Mouse (Mus musculus) embryonic fibroblast, embryonic 13.5 days (primary cell): ENCODE measurements at regions not wholly inside any gene's neighbourhood (a gene's known extent, or its start where the extent isn't known, plus 50 kb on each side); places are given as distances from the start of the nearest gene placed in this dataset.
"Not testable (repeated sequence)": the region's sequence is repeated elsewhere in the genome, so short reads cannot be mapped to it uniquely, and the experiment has no call there.

Source experiments
- H3K27ac ChIP-seq: 2 replicates; pipeline ENCODE4 v1.5.1; 2012; ENCODE audit warnings: low read length, control low read depth, inconsistent platforms; ENCODE audit not compliant: insufficient read depth
- H3K4me1 ChIP-seq: 2 replicates; pipeline ENCODE4 v1.6.1; 2011; ENCODE audit warnings: low read length; ENCODE audit not compliant: control insufficient read depth, insufficient read depth
- H3K4me3 ChIP-seq: 2 replicates; pipeline ENCODE4 v1.5.1; 2011; ENCODE audit warnings: mild to moderate bottlenecking, control low read depth, low read length; ENCODE audit not compliant: insufficient read depth
- CTCF ChIP-seq: IDR thresholded peaks from 2 replicates; pipeline ENCODE4 v1.5.1; 2011; ENCODE audit warnings: mild to moderate bottlenecking, control low read depth, low read length, moderate library complexity, borderline replicate concordance; ENCODE audit not compliant: insufficient read depth
- POLR2A ChIP-seq: IDR thresholded peaks from 2 replicates; pipeline ENCODE4 v1.6.1; 2011; ENCODE audit warnings: low read depth, mild to moderate bottlenecking, control low read depth, low read length, moderate library complexity

DNA sequence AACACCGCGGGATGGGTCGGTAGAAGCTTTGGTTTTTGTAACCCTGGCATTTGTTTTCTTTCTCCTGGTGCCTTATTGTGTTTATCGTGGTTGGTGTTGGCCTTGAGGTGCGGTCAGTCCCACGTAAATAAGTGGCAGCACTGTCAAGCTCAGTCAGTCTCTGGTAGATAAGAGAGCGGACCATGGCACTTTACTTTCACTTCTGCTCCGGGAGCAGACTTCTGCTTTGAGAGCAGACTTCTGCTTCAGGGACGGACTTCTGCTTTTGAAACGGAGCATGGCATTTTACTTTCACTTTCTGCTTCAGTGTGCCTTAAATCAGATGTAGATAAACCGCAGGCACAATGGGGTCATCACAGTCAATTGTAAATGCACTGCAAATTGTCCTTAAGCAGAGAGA, 54.3 kb upstream of the Ccdc66 start:
- not testable (repeated sequence) for H3K4me3 ChIP-seq, H3K4me1 ChIP-seq, H3K27ac ChIP-seq

DNA sequence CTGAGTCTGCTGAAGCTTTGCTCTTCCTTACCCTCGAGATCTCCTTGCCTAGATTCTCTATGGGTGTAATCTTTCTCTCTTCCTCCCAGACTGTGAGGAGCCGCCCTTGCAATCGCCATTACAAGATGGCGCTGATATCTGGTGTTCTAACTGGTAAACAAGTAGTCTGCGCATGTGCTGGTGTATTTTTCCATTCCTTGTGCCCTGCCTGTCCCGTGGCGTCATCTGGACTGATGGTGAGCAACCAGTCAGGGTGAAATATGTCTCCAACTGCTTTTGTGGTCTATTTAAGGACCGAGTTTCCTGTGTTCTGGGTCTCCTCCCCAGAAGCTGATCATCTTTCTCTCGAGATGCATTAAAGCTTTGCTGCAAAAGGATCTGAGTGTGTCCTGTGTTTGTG, 53.7 kb upstream of the Ccdc66 start:
- H3K27ac ChIP-seq, H3K4me3 ChIP-seq, H3K4me1 ChIP-seq: not testable (repeated sequence)

DNA sequence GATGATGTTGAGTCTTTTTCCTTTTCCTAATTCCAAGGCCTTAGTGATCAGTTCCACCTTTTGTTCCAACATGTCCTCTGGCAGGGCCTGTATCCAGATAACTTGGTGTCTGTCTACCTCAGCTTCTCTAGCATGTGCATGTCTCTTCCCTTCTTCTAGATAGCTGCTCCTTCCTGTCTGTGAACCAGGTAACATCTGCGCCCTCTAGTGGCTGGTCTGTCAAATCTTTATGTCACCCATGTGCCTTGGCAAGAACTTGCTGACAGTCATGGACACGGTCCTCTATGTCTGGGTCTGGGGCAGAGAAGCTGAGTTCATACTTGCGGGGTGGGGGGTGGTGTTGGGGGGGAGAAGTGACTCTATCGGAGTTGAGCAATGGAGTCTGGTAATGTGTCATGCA, 52.2 kb upstream of the Ccdc66 start:
- Histone ChIP-seq H3K4me1 (no peaks in the 10 kb centered on the region), H3K27ac (no peak overlapping the region), H3K4me3 (no peak overlapping the region)
- TF ChIP-seq POLR2A (no peak), CTCF (peak; percentile 33; the same call in 1 of the 2 replicates)

DNA sequence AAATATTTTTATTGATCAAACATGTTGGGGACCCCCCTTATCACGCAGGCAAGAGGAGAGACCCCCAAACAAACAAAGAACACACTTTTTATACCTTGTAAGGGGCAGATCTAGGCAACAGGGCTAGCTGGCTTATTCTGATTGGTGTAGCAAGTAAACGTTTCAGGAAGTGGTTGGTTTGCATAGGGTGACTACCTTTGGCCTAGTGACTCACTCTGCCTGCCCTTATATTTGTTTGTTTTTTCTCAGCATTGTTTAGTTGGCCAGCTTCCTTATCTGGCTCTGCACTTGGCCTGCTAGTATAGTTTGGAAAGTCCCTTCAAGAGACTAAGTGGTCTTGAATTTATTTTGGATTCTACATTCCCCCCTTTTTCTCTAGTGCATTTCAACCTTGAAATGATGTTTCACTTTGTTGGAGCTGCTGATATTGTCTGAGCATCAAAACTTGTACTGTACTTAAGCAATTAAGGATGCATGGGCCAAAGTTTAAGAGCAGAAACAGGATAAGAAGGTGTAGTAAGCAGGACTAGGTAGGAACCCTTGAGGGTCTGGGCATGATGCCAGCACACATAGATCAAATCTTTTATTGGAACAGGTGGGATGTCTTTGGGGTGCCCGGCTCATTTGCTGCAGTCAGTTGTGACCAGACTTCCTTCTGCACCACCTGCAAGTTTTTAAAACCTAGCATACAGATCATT, 50.7 kb upstream of the Ccdc66 start:
- Histone ChIP-seq H3K4me1 (no peaks in the 10 kb centered on the region), H3K27ac (no peak overlapping the region), H3K4me3 (no peak overlapping the region)
- TF ChIP-seq CTCF (no peak), POLR2A (no peak)
